Mouse (Mus musculus): Measurements from ENCODE around the gene Dip2b.

DNA sequence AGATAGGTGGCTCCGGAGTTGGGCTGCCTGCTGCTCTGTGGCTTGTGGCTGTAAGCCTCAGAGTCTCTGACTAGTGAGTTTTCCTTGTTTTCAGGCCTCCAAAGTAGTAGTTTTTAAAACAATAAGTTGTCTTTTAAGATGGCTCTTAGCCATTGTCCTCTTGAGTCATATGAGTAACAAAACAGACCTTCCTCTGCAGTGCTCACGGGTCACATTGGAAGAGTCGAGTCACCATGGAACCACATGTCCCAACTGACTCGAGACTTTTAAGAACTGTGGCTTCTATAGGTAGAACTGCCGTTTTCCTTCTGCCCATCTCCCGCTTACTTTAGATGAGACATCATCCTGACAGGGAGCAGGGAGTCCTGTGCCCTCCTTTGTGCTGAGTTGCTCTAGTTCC is 198.5 kb downstream of the Dip2b start:
- TF ChIP-seq POLR2A (IDR thresholded peaks at IDR 0.05; ENCODE audit: low read depth, low read length) (no peak), CTCF (conservative IDR thresholded peaks at IDR 0.05; ENCODE audit: insufficient read depth, insufficient read length, low read depth, low read length) (no peak)
